Comparison of ENCODE assay signal across 8 mouse cellular contexts in genomic region chr9:57910254-57911160, GRCm38 (mm10). TPM values are rescaled to one million over a fixed set of nuclear protein-coding genes. Genes with fewer than 3 reads are reported as not detected.
DNase-seq lines count a peak whose midpoint lies in the region; ATAC-seq lines count a peak whose summit lies in the region.

TSS of gene Ubl7 (plus strand) at chr9:57910979.

- no peaks in the 10 kb centered on the region for H3K9me3 ChIP-seq in heart, embryonic 14.5 days (ENCODE audit: control insufficient read depth, low read length)
- no peaks in the 10 kb centered on the region for H3K9me3 ChIP-seq in liver, embryonic 13.5 days (replicated peaks)
- no peaks in the 10 kb centered on the region for H3K9me3 ChIP-seq in stomach, embryonic 16.5 days (replicated peaks; ENCODE audit: control insufficient read depth, low read length)

- peak within 1 kb of the TSS; percentile 77 for H3K4me2 ChIP-seq in heart, embryonic 14.5 days (ENCODE audit: low read length)
- peak within 1 kb of the TSS; percentile 88 for H3K4me2 ChIP-seq in liver, embryonic 13.5 days
- H3K4me2 ChIP-seq in stomach, embryonic 16.5 days (ENCODE audit: low read depth, low read length): peak within 1 kb of the TSS; percentile 91

- peaks cover 3 to 11% of the 10 kb centered on the region in 2 experiments for H3K4me1 ChIP-seq in heart, embryonic 14.5 days (ENCODE audit: control insufficient read depth in 2 of 2, insufficient read depth in 2 of 2, low read length in 2 of 2)
- peaks cover 20% of the 10 kb centered on the region for H3K4me1 ChIP-seq in liver, embryonic 13.5 days (replicated peaks)
- H3K4me1 ChIP-seq in stomach, embryonic 16.5 days (ENCODE audit: control insufficient read depth, insufficient read depth, low read length): peaks cover 6% of the 10 kb centered on the region

- no peaks in the 10 kb centered on the region for H3K27me3 ChIP-seq in heart, embryonic 14.5 days (ENCODE audit: control insufficient read depth, insufficient read depth, low read length)
- no peaks in the 10 kb centered on the region for H3K27me3 ChIP-seq in liver, embryonic 13.5 days
- H3K27me3 ChIP-seq in stomach, embryonic 16.5 days (ENCODE audit: control insufficient read depth, insufficient read depth, low read length): no peaks in the 10 kb centered on the region

- under 1% methylated on average over 47 of the region's 47 CpGs for WGBS in heart, embryonic 14.5 days
- whole genome bisulfite sequencing in liver, embryonic 13.5 days (ENCODE audit: insufficient replicate concordance): under 1% methylated on average over 47 of the region's 47 CpGs
- under 1% methylated on average over 47 of the region's 47 CpGs for WGBS in stomach, embryonic 16.5 days

- peak within 1 kb of the TSS; percentile 85 for H3K9ac ChIP-seq in heart, embryonic 14.5 days (ENCODE audit: low read length)
- peak within 1 kb of the TSS; percentile 78 for H3K9ac ChIP-seq in liver, embryonic 13.5 days
- peak within 1 kb of the TSS; percentile 80 for H3K9ac ChIP-seq in stomach, embryonic 16.5 days (ENCODE audit: low read length)

- H3K4me3 ChIP-seq in heart, embryonic 14.5 days (ENCODE audit: control insufficient read depth in 1 of 2, insufficient read depth in 1 of 2, low read depth in 1 of 2, low read length in 2 of 2): peak within 1 kb of the TSS; percentile 59 to 61
- H3K4me3 ChIP-seq in liver, embryonic 13.5 days (replicated peaks): peak within 1 kb of the TSS; percentile 74
- peak within 1 kb of the TSS; percentile 69 for H3K4me3 ChIP-seq in stomach, embryonic 16.5 days (replicated peaks; ENCODE audit: low read length)

- DNase-seq in c-Kit-negative CD71-positive TER-119-positive erythroid progenitor cells, embryonic 14.5 days (ENCODE audit: low read depth, low spot score): peak; percentile 64
- DNase-seq in fibroblast of lung, adult 2 months (ENCODE audit: low read depth): peak; percentile 89
- peak; percentile 94 for DNase-seq in kidney, postnatal 14 days
- peak; percentile 84 for DNase-seq in liver, embryonic 13.5 days
- DNase-seq in neural tube, embryonic 10.5 days (ENCODE audit: extremely low spot score, low spot score): peak; percentile 88

- peak within 1 kb of the TSS; percentile 67 to 83 for H3K27ac ChIP-seq in heart, embryonic 14.5 days (replicated peaks in 1 of 2; ENCODE audit: control insufficient read depth in 1 of 2, insufficient read depth in 1 of 2, low read depth in 2 of 2, low read length in 2 of 2)
- H3K27ac ChIP-seq in liver, embryonic 13.5 days: peak within 1 kb of the TSS; percentile 76
- H3K27ac ChIP-seq in stomach, embryonic 16.5 days (ENCODE audit: low read length): peak within 1 kb of the TSS; percentile 78

- peaks cover 26% of the 10 kb centered on the region for H3K36me3 ChIP-seq in heart, embryonic 14.5 days (ENCODE audit: control insufficient read depth, insufficient read depth, low read length)
- 0 out of 2 replicates have a peak, but pooled peaks cover 8% of the 10 kb centered on the region for H3K36me3 ChIP-seq in liver, embryonic 13.5 days
- H3K36me3 ChIP-seq in stomach, embryonic 16.5 days (ENCODE audit: control insufficient read depth, insufficient read depth, low read length): no peaks in the 10 kb centered on the region

- ATAC-seq in CD4-positive, CD25-positive, alpha-beta regulatory T cell, adult 4 months: peak; percentile 100
- peak; percentile 87 for ATAC-seq in heart, embryonic 14.5 days (ENCODE audit: insufficient number of reproducible peaks, insufficient read depth, low FRiP score, low read depth)
- peak; percentile 99 for ATAC-seq in liver, embryonic 13.5 days (ENCODE audit: low read depth)
- peak; percentile 97 for ATAC-seq in stomach, embryonic 16.5 days (ENCODE audit: insufficient read depth, low FRiP score)

RNA-seq across cellular contexts. Expression of gene Ubl7, which starts in this region (rescaled TPM):
- polyA plus RNA-seq in CD4-positive, CD25-positive, alpha-beta regulatory T cell, adult 4 months (2017; shearing (Covaris generic)): 100 to 1,000 TPM; 138 to 191 TPM
- polyA plus RNA-seq in heart, embryonic 14.5 days (2014; fragmentation: Nextera tagmentation; extraction: Ambion mirVana): 107 and 114 TPM in 2 replicates
- 58.9 and 64.1 TPM in 2 replicates for polyA plus RNA-seq in liver, embryonic 13.5 days (2015; fragmentation: Nextera tagmentation; extraction: Ambion mirVana)
- 82.1 and 89.2 TPM in 2 replicates for polyA plus RNA-seq in stomach, embryonic 16.5 days (2015; fragmentation: Nextera tagmentation; extraction: Ambion mirVana)

Comparison
In these comparisons a context has a peak if more than half of its experiments do, and no peak if none do; other contexts are left out.
1. Peak in every context shown above with its lines: DNase-seq, ATAC-seq, H3K4me3 ChIP-seq and H3K27ac ChIP-seq.